ENCODE assay signal across 11 mouse cellular contexts in the genomic region with DNA sequence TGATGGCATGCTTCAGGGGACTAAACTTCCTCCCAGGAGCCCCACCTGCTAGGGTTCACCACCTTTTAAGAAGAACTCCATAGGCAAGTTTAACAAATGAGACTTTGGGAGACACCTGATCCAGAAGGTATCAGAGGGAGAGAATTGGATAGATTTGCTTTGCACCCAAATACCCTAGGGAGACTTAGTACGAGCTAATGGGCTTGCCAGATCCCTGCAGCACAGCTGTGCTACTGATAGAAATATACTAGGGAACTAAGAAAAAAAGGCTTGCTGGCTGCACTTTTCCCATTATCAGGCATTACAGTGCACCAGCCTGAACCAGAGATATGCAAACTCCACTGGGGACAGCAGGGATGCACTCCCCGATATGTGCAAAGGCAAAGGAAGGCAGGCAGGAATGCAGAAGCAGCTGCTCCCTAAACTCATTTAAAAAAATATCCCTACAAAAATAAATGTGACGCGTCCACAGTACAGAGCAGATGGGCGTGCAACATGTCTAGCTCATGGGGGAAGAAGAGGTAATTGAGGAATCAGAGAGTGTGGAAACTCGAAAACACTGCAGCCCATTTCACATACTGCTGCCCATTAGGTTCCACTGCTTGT.
DNase-seq lines count a peak whose midpoint lies in the region; ATAC-seq and TF ChIP-seq lines count a peak whose summit lies in the region.
"Had no signal": no experiment of that assay in that cellular context is flagged by ENCODE, and none has a peak within 500 bp of the region (broad histone marks: within the 10 kb centered on the region; RNA-seq: fewer than 3 reads in every experiment).

No protein-coding gene starts in this region.

- H3K9me3 ChIP-seq in hindbrain, embryonic 12.5 days (replicated peaks), result no peaks in the 10 kb centered on the region
- no peaks in the 10 kb centered on the region for H3K9me3 ChIP-seq in hindbrain, embryonic 11.5 days (ENCODE audit: control insufficient read depth, low read length)
- H3K9me3 ChIP-seq: liver, embryonic 13.5 days had no signal

- no peak for TF ChIP-seq POLR2A in kidney, adult 2 months (IDR thresholded peaks at IDR 0.05; ENCODE audit: low read depth, low read length)

- H3K27ac ChIP-seq in hindbrain, embryonic 12.5 days, result no peak overlapping the region
- no peak overlapping the region for H3K27ac ChIP-seq in hindbrain, embryonic 11.5 days (ENCODE audit: low read depth, low read length)
- no peak overlapping the region for H3K27ac ChIP-seq in kidney, adult 2 months (ENCODE audit: insufficient read depth, low read depth, low read length)
- H3K27ac ChIP-seq: liver, embryonic 13.5 days had no signal

- H3K4me3 ChIP-seq in hindbrain, embryonic 12.5 days, result no peak overlapping the region
- no peak overlapping the region for H3K4me3 ChIP-seq in hindbrain, embryonic 11.5 days (ENCODE audit: low read depth, low read length)
- H3K4me3 ChIP-seq in kidney, adult 2 months (ENCODE audit: insufficient read depth, low read depth, low read length), result no peak overlapping the region
- H3K4me3 ChIP-seq: liver, embryonic 13.5 days; megakaryocyte, embryonic 14.5 days had no signal

- no peak for DNase-seq in hindbrain, embryonic 11.5 days (ENCODE audit: low spot score)
- DNase-seq in frontal cortex, postnatal 10 days (ENCODE audit: low spot score in 2 of 2), result peak; percentile 23 to 30
- DNase-seq in layer of hippocampus, postnatal 25 days (ENCODE audit: extremely low spot score in 1 of 2, low spot score in 1 of 2), result peak; percentile 16 to 17
- peak; percentile 68 for DNase-seq in right cerebral cortex, adult 18-20 months
- DNase-seq in gastrocnemius, postnatal 4 days (ENCODE audit: low spot score in 2 of 2), result no peak
- no peak for DNase-seq in kidney, adult 2 months
- DNase-seq in retina, embryonic 14.5 days (ENCODE audit: low spot score), result no peak
- DNase-seq: kidney, adult 8-10 months; liver, embryonic 13.5 days had no signal

- H3K4me1 ChIP-seq in hindbrain, embryonic 12.5 days, result peaks cover 4% of the 10 kb centered on the region; the same call in 1 of the 2 replicates
- no peaks in the 10 kb centered on the region for H3K4me1 ChIP-seq in hindbrain, embryonic 11.5 days (replicated peaks; ENCODE audit: control insufficient read depth, insufficient read depth, low read length)
- no peaks in the 10 kb centered on the region for H3K4me1 ChIP-seq in kidney, adult 2 months (ENCODE audit: control insufficient read depth, insufficient read depth, low read length)
- H3K4me1 ChIP-seq: liver, embryonic 13.5 days; megakaryocyte, embryonic 14.5 days had no signal

- no peak overlapping the region for H3K4me2 ChIP-seq in hindbrain, embryonic 12.5 days (replicated peaks)
- H3K4me2 ChIP-seq in hindbrain, embryonic 11.5 days (replicated peaks; ENCODE audit: low read depth, low read length), result no peak overlapping the region
- H3K4me2 ChIP-seq: liver, embryonic 13.5 days had no signal

- WGBS in hindbrain, embryonic 12.5 days, result 67% methylated on average over 6 of the region's 6 CpGs
- WGBS in hindbrain, embryonic 11.5 days, result 73% methylated on average over 6 of the region's 6 CpGs
- 80% methylated on average over 6 of the region's 6 CpGs for WGBS in kidney, adult 2 months

- no peaks in the 10 kb centered on the region for H3K27me3 ChIP-seq in hindbrain, embryonic 12.5 days
- no peaks in the 10 kb centered on the region for H3K27me3 ChIP-seq in hindbrain, embryonic 11.5 days (ENCODE audit: control insufficient read depth, insufficient read depth, low read length)
- no peaks in the 10 kb centered on the region for H3K27me3 ChIP-seq in kidney, adult 2 months (replicated peaks; ENCODE audit: control insufficient read depth, insufficient read depth, low read length)
- H3K27me3 ChIP-seq: liver, embryonic 13.5 days; megakaryocyte, embryonic 14.5 days had no signal

- no peak for TF ChIP-seq CTCF in kidney, adult 2 months (conservative IDR thresholded peaks at IDR 0.05; ENCODE audit: insufficient read depth, insufficient read length, low read depth, low read length)

- peak; percentile 54 for ATAC-seq in hindbrain, embryonic 12.5 days (ENCODE audit: low FRiP score)
- ATAC-seq in hindbrain, embryonic 11.5 days (ENCODE audit: low FRiP score), result no peak

- no peak overlapping the region for H3K9ac ChIP-seq in hindbrain, embryonic 12.5 days
- no peak overlapping the region for H3K9ac ChIP-seq in hindbrain, embryonic 11.5 days (ENCODE audit: low read depth, low read length)
- H3K9ac ChIP-seq: liver, embryonic 13.5 days had no signal

- H3K36me3 ChIP-seq in hindbrain, embryonic 12.5 days, result no peaks in the 10 kb centered on the region
- H3K36me3 ChIP-seq in hindbrain, embryonic 11.5 days (ENCODE audit: control insufficient read depth, insufficient read depth, low read length), result no peaks in the 10 kb centered on the region
- H3K36me3 ChIP-seq in kidney, adult 2 months (ENCODE audit: control insufficient read depth, insufficient read depth, low read length), result no peaks in the 10 kb centered on the region
- H3K36me3 ChIP-seq: liver, embryonic 13.5 days had no signal

Comparison
In these comparisons a context has a peak if more than half of its experiments do, and no peak if none do; other contexts are left out.
1. DNase-seq: peak in frontal cortex, postnatal 10 days (2 of 2), layer of hippocampus, postnatal 25 days (2 of 2) and right cerebral cortex, adult 18-20 months (single experiment); none in hindbrain, embryonic 11.5 days (single experiment), gastrocnemius, postnatal 4 days (0 of 2), kidney, adult 2 months (single experiment) and retina, embryonic 14.5 days (single experiment).